Mouse (Mus musculus): ENCODE results near the gene Chd9.
A peak's percentile ranks its signal among the peaks of the same experiment; 100 is the strongest.
"Not testable (repeated sequence)": the region's sequence is repeated elsewhere in the genome, so short reads cannot be mapped to it uniquely, and the experiment has no call there.

The Chd9 gene

GRCm38 (mm10) chr8:90871375-90872080, 43.4 kb downstream of the Chd9 start:
- no peak for DNase-seq (ENCODE audit: low spot score)

- no peak for DNase-seq (ENCODE audit: low spot score)
These were observed 44.9 kb downstream of the Chd9 start for GRCm38 (mm10) chr8:90873051-90873450.

GRCm38 (mm10) chr8:90876213-90876721, 48.1 kb downstream of the Chd9 start:
- DNase-seq (ENCODE audit: low spot score): peak; percentile 16

- peak; percentile 53 for DNase-seq (ENCODE audit: low spot score)
These were observed 48.7 kb downstream of the Chd9 start for GRCm38 (mm10) chr8:90876722-90877429.

- DNase-seq (ENCODE audit: low spot score): no peak
These were observed 49.4 kb downstream of the Chd9 start for GRCm38 (mm10) chr8:90877430-90877975.

- DNase-seq (ENCODE audit: low spot score): no peak
These were observed 50.4 kb downstream of the Chd9 start for GRCm38 (mm10) chr8:90878551-90878950.

GRCm38 (mm10) chr8:90880041-90880440, 51.9 kb downstream of the Chd9 start:
- no peak for DNase-seq (ENCODE audit: low spot score)

GRCm38 (mm10) chr8:90881181-90881580, 53.0 kb downstream of the Chd9 start:
- DNase-seq (ENCODE audit: low spot score): no peak

GRCm38 (mm10) chr8:90882088-90882691, 54.0 kb downstream of the Chd9 start:
- no peak for DNase-seq (ENCODE audit: low spot score)

- no peak for DNase-seq (ENCODE audit: low spot score)
These were observed 57.7 kb downstream of the Chd9 start for GRCm38 (mm10) chr8:90885671-90886368.

- not testable (repeated sequence) for DNase-seq (ENCODE audit: low spot score)
These were observed 58.2 kb downstream of the Chd9 start for GRCm38 (mm10) chr8:90886369-90886712.

GRCm38 (mm10) chr8:90887328-90887727, 59.2 kb downstream of the Chd9 start:
- not testable (repeated sequence) for DNase-seq (ENCODE audit: low spot score)

- no peak for DNase-seq (ENCODE audit: low spot score)
These were observed 63.9 kb downstream of the Chd9 start for GRCm38 (mm10) chr8:90891872-90892578.

- DNase-seq (ENCODE audit: low spot score): no peak
These were observed 64.4 kb downstream of the Chd9 start for GRCm38 (mm10) chr8:90892579-90892919.

- no peak for DNase-seq (ENCODE audit: low spot score)
These were observed 66.2 kb downstream of the Chd9 start for GRCm38 (mm10) chr8:90894231-90894914.

GRCm38 (mm10) chr8:90897343-90897742, 69.2 kb downstream of the Chd9 start:
- no peak for DNase-seq (ENCODE audit: low spot score)

- no peak for DNase-seq (ENCODE audit: low spot score)
These were observed 70.4 kb downstream of the Chd9 start for GRCm38 (mm10) chr8:90898578-90898977.

GRCm38 (mm10) chr8:90902002-90902401, 73.8 kb downstream of the Chd9 start:
- no peak for DNase-seq (ENCODE audit: low spot score)

GRCm38 (mm10) chr8:90904171-90904706, 76.1 kb downstream of the Chd9 start:
- no peak for DNase-seq (ENCODE audit: low spot score)

GRCm38 (mm10) chr8:90906922-90907321, 78.8 kb downstream of the Chd9 start:
- DNase-seq (ENCODE audit: low spot score): no peak

GRCm38 (mm10) chr8:90907516-90907847, 79.3 kb downstream of the Chd9 start:
- no peak for DNase-seq (ENCODE audit: low spot score)

All from T-cell, adult 2 months (primary cell).